Mouse (Mus musculus) bone marrow macrophage, adult 2 months (primary cell): Measurements from ENCODE around the gene Ndc80. TPM values are rescaled to one million over a fixed set of nuclear protein-coding genes. Genes with fewer than 3 reads are reported as not detected.

Experiments
- polyA plus RNA-seq: library from polyadenylated mRNA; stranded (reverse); fragments of >200 nt; gene quantifications from 2 replicates; pipeline ENCODE4 v1.2.4, GENCODE M21; 2012; ENCODE audit not compliant: missing spikeins, insufficient read depth, insufficient read length

The Ndc80 gene
- polyA plus RNA-seq, 1 experiment = 34.5 TPM

Other genes with a start within 250 kb of the Ndc80 start
- 72.4 and 102 TPM in 2 replicates for gene Emilin2, start 214.9 kb downstream of the Ndc80 start, polyA plus RNA-seq
- gene Gm4707, start 66.9 kb downstream of the Ndc80 start, polyA plus RNA-seq = 1.9 and 3.2 TPM in 2 replicates
- 56.9 and 67.7 TPM in 2 replicates for gene Smchd1, start 51.5 kb downstream of the Ndc80 start, polyA plus RNA-seq
- not detected in 2 replicates for gene Spdya, start 25.2 kb upstream of the Ndc80 start, polyA plus RNA-seq
- gene Wdr43, start 89.0 kb upstream of the Ndc80 start, polyA plus RNA-seq = 29.9 and 32.7 TPM in 2 replicates
- not detected in 2 replicates for gene Togaram2, start 146.4 kb upstream of the Ndc80 start, polyA plus RNA-seq
- gene Pcare, start 226.0 kb upstream of the Ndc80 start, polyA plus RNA-seq = not detected in 2 replicates
- gene Clip4, start 241.6 kb upstream of the Ndc80 start, polyA plus RNA-seq = not detected in 2 replicates